Mouse (Mus musculus) natural killer cell, adult 2 months (primary cell): ENCODE data around the gene Thada.

ENCODE experiments used
- DNase-seq, 2 experiments: peaks; one replicate each; pipeline ENCODE4 v3.0.0; 2022; ENCODE audit warnings: low spot score in 2 of 2

Gene Thada

GRCm38 (mm10) chr17:84477176-84477575 lies 11.2 kb upstream of the Thada start:
- DNase-seq = no peak

- no peak for DNase-seq
Measured at GRCm38 (mm10) chr17:84474312-84474711, 8.3 kb upstream of the Thada start.

GRCm38 (mm10) chr17:84435012-84435411 lies 31.0 kb downstream of the Thada start:
- DNase-seq = no peak

GRCm38 (mm10) chr17:84434233-84434632 lies 31.8 kb downstream of the Thada start:
- DNase-seq = no peak

GRCm38 (mm10) chr17:84431991-84432390 lies 34.0 kb downstream of the Thada start:
- no peak for DNase-seq

GRCm38 (mm10) chr17:84424258-84424657 lies 41.7 kb downstream of the Thada start:
- no peak for DNase-seq

GRCm38 (mm10) chr17:84422916-84423315 lies 43.1 kb downstream of the Thada start:
- peak in 1 of 2 experiments; percentile 7 for DNase-seq

- DNase-seq = no peak
Measured at GRCm38 (mm10) chr17:84422001-84422785, 43.8 kb downstream of the Thada start.

- no peak for DNase-seq
Measured at GRCm38 (mm10) chr17:84421042-84421441, 45.0 kb downstream of the Thada start.

- no peak for DNase-seq
Measured at GRCm38 (mm10) chr17:84420276-84420639, 45.7 kb downstream of the Thada start.

- peak; percentile 39 to 60 for DNase-seq
Measured at GRCm38 (mm10) chr17:84419326-84420275, 46.4 kb downstream of the Thada start.

- DNase-seq = no peak
Measured at GRCm38 (mm10) chr17:84415936-84416335, 50.1 kb downstream of the Thada start.

- DNase-seq = peak in 1 of 2 experiments; percentile 20
Measured at GRCm38 (mm10) chr17:84408731-84409130, 57.3 kb downstream of the Thada start.

GRCm38 (mm10) chr17:84405616-84406015 lies 60.4 kb downstream of the Thada start:
- no peak for DNase-seq

- DNase-seq = no peak
Measured at GRCm38 (mm10) chr17:84401796-84402195, 64.2 kb downstream of the Thada start.

- no peak for DNase-seq
Measured at GRCm38 (mm10) chr17:84399431-84399830, 66.6 kb downstream of the Thada start.

GRCm38 (mm10) chr17:84390026-84390425 lies 76.0 kb downstream of the Thada start:
- no peak for DNase-seq

- DNase-seq = no peak
Measured at GRCm38 (mm10) chr17:84386176-84386575, 79.8 kb downstream of the Thada start.

GRCm38 (mm10) chr17:84385696-84386095 lies 80.3 kb downstream of the Thada start:
- peak in 1 of 2 experiments; percentile 6 for DNase-seq

GRCm38 (mm10) chr17:84384661-84385060 lies 81.3 kb downstream of the Thada start:
- peak; percentile 27 to 41 for DNase-seq

GRCm38 (mm10) chr17:84380340-84380739 lies 85.7 kb downstream of the Thada start:
- no peak for DNase-seq

- no peak for DNase-seq
Measured at GRCm38 (mm10) chr17:84376882-84377281, 89.1 kb downstream of the Thada start.
